Mouse (Mus musculus): ENCODE measurements around the gene Kcnj12.

DNA sequence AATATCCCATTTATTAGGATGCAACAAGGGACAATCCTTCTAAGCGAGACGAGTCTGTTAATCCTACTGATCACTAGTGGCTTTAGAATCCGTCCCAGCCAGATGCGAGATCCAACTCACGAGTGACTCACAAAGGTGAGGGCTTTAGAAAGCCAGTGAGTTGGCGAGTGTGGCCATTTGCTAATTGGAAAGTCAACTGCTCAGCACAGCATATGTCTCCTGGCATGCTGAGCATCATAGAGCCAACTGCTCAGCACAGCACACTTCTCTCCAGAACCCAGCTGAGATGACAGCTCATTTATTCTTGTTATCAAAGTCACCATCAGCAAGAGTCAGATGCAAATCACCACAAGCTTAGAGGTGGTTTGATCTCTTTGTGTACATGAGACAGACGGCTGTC is 67.8 kb downstream of the Kcnj12 start:
- TF ChIP-seq GATA1 (IDR thresholded peaks at IDR 0.05; ENCODE audit: borderline replicate concordance, low read length), result no peak
- no peak for TF ChIP-seq FLI1 (IDR thresholded peaks at IDR 0.05; ENCODE audit: low read length)
